Mouse (Mus musculus) MEL (cell line): Measurements from ENCODE around the gene Nsun2. TPM values are rescaled to one million over a fixed set of nuclear protein-coding genes. Genes with fewer than 3 reads are reported as not detected.

Source experiments
- DNase-seq: peaks from one replicate; pipeline ENCODE4 v3.0.0; 2011; ENCODE audit warnings: low read depth, low spot score
- H3K27ac ChIP-seq: 2 replicates; pipeline ENCODE4 v1.5.1; 2012; ENCODE audit warnings: low read depth, mild to moderate bottlenecking, control low read depth, low read length, moderate library complexity; ENCODE audit not compliant: control insufficient read depth
- H3K27me3 ChIP-seq, 2 experiments: fragments of 150-350 bp in 1 of 2; sonication (generic) in 1 of 2; 2 replicates each; pipeline ENCODE4 v1.6.1; 2012; ENCODE audit warnings: low read length in 2 of 2, mild to moderate bottlenecking in 2 of 2, improper control_type of control experiment in 1 of 2, moderate library complexity in 1 of 2; ENCODE audit not compliant: insufficient read depth in 2 of 2, control insufficient read depth in 1 of 2
- H3K36me3 ChIP-seq, 2 experiments: 2 replicates each; pipeline ENCODE4 v1.6.1; 2012 to 2014; ENCODE audit warnings: low read length in 2 of 2, improper control_type of control experiment in 1 of 2, inconsistent platforms in 1 of 2, mild to moderate bottlenecking in 1 of 2; ENCODE audit not compliant: insufficient read depth in 2 of 2, control insufficient read depth in 1 of 2
- H3K4me1 ChIP-seq, 2 experiments: fragments of 150-350 bp in 1 of 2; sonication (generic) in 1 of 2; 2 replicates each; pipeline ENCODE4 v1.6.1; 2012; ENCODE audit warnings: low read length in 2 of 2, improper control_type of control experiment in 1 of 2, mild to moderate bottlenecking in 1 of 2; ENCODE audit not compliant: insufficient read depth in 2 of 2, control insufficient read depth in 1 of 2
- H3K4me3 ChIP-seq, 2 experiments: fragments of 150-350 bp in 1 of 2; sonication (generic) in 1 of 2; 2 replicates each; pipeline ENCODE4 v1.5.1; 2012; ENCODE audit warnings: low read depth in 2 of 2, low read length in 2 of 2, mild to moderate bottlenecking in 2 of 2, moderate library complexity in 2 of 2, control low read depth in 1 of 2, improper control_type of control experiment in 1 of 2; ENCODE audit not compliant: control insufficient read depth in 1 of 2, insufficient read depth in 1 of 2
- H3K79me2 ChIP-seq: 2 replicates; pipeline ENCODE4 v1.6.1; 2012; ENCODE audit warnings: mild to moderate bottlenecking, low read length, moderate library complexity; ENCODE audit not compliant: control insufficient read depth, poor library complexity, insufficient read depth
- H3K9ac ChIP-seq: 2 replicates; pipeline ENCODE4 v1.6.1; 2012; ENCODE audit warnings: low read depth, mild to moderate bottlenecking, control low read depth, low read length, moderate library complexity; ENCODE audit not compliant: control insufficient read depth, poor library complexity, severe bottlenecking
- H3K9me3 ChIP-seq: fragments of 150-350 bp; sonication (generic); replicated peaks from 2 replicates; pipeline ENCODE4 v1.6.1; 2012; ENCODE audit warnings: mild to moderate bottlenecking, low read length, improper control_type of control experiment, moderate library complexity; ENCODE audit not compliant: insufficient read depth
- BHLHE40 ChIP-seq: IDR thresholded peaks from 2 replicates; pipeline ENCODE4 v1.6.1; 2012; ENCODE audit warnings: low read depth, mild to moderate bottlenecking, inconsistent platforms, low read length, improper control_type of control experiment, borderline replicate concordance
- CHD2 ChIP-seq: IDR thresholded peaks from 2 replicates; pipeline ENCODE4 v1.6.1; 2011; ENCODE audit warnings: low read length, improper control_type of control experiment
- GATA1 ChIP-seq: IDR thresholded peaks from 2 replicates; pipeline ENCODE4 v1.6.1; 2011; ENCODE audit warnings: low read depth, low read length, improper control_type of control experiment
- JUND ChIP-seq: IDR thresholded peaks from 2 replicates; pipeline ENCODE4 v1.6.1; 2011; ENCODE audit warnings: low read depth, mild to moderate bottlenecking, improper control_type of control experiment, low read length
- MAFK ChIP-seq: IDR thresholded peaks from 2 replicates; pipeline ENCODE4 v1.6.1; 2011; ENCODE audit warnings: low read depth, mild to moderate bottlenecking, low read length, improper control_type of control experiment, borderline replicate concordance
- MAZ ChIP-seq: IDR thresholded peaks from 2 replicates; pipeline ENCODE4 v1.6.1; 2012; ENCODE audit warnings: low read depth, mild to moderate bottlenecking, inconsistent platforms, low read length, improper control_type of control experiment
- MXI1 ChIP-seq: IDR thresholded peaks from 2 replicates; pipeline ENCODE4 v1.6.1; 2011; ENCODE audit warnings: mild to moderate bottlenecking, low read depth, low read length, improper control_type of control experiment
- MYB ChIP-seq: IDR thresholded peaks from 2 replicates; pipeline ENCODE4 v1.6.1; 2011; ENCODE audit warnings: mild to moderate bottlenecking, low read depth, low read length, improper control_type of control experiment
- MYC ChIP-seq: IDR thresholded peaks from 2 replicates; pipeline ENCODE4 v1.6.1; 2011; ENCODE audit warnings: low read depth, mild to moderate bottlenecking, low read length, improper control_type of control experiment, moderate library complexity
- POLR2A ChIP-seq, 2 experiments: IDR thresholded peaks; 2 replicates each; pipeline ENCODE4 v1.6.1; 2011 to 2012; ENCODE audit warnings: low read length in 2 of 2, mild to moderate bottlenecking in 2 of 2, control low read depth in 1 of 2, improper control_type of control experiment in 1 of 2, low read depth in 1 of 2, moderate library complexity in 1 of 2; ENCODE audit not compliant: control insufficient read depth in 1 of 2, insufficient read depth in 1 of 2, poor library complexity in 1 of 2
- POLR2AphosphoS2 ChIP-seq: IDR thresholded peaks from 2 replicates; pipeline ENCODE4 v1.6.1; 2011; ENCODE audit warnings: low read length, improper control_type of control experiment
- RAD21 ChIP-seq: IDR thresholded peaks from 2 replicates; pipeline ENCODE4 v1.6.1; 2011; ENCODE audit warnings: mild to moderate bottlenecking, low read depth, low read length, improper control_type of control experiment
- RCOR1 ChIP-seq: IDR thresholded peaks from 2 replicates; pipeline ENCODE4 v1.6.1; 2012; ENCODE audit warnings: low read depth, mild to moderate bottlenecking, inconsistent platforms, low read length, improper control_type of control experiment
- TBP ChIP-seq: IDR thresholded peaks from 2 replicates; pipeline ENCODE4 v1.8.0; 2011; ENCODE audit warnings: low read depth, low read length, improper control_type of control experiment
- TCF12 ChIP-seq: IDR thresholded peaks from 2 replicates; pipeline ENCODE4 v1.6.1; 2014; ENCODE audit warnings: low read depth, mild to moderate bottlenecking, inconsistent platforms, low read length, improper control_type of control experiment, moderate library complexity
- USF1 ChIP-seq: IDR thresholded peaks from 2 replicates; pipeline ENCODE4 v1.6.1; 2014; ENCODE audit warnings: low read depth, mild to moderate bottlenecking, inconsistent platforms, low read length, improper control_type of control experiment, moderate library complexity
- USF2 ChIP-seq, 2 experiments: IDR thresholded peaks; 2 replicates each; pipeline ENCODE4 v1.6.1; 2011 to 2012; ENCODE audit warnings: improper control_type of control experiment in 2 of 2, low read length in 2 of 2, borderline replicate concordance in 1 of 2, inconsistent platforms in 1 of 2, low read depth in 1 of 2, mild to moderate bottlenecking in 1 of 2; ENCODE audit not compliant: insufficient read depth in 1 of 2
- ZKSCAN1 ChIP-seq: IDR thresholded peaks from 2 replicates; pipeline ENCODE4 v1.6.1; 2012; ENCODE audit warnings: low read depth, mild to moderate bottlenecking, inconsistent platforms, low read length, improper control_type of control experiment, moderate library complexity
- polyA plus RNA-seq, 2 experiments: library from polyadenylated mRNA; stranded (reverse) in 1 of 2; unstranded in 1 of 2; fragments of >175 nt in 1 of 2; fragments of >200 nt in 1 of 2; gene quantifications; 2 replicates each; pipeline versions ENCODE4 v1.2.1 to v1.2.4; 2012; ENCODE audit warnings: low replicate concordance in 2 of 2, low read depth in 1 of 2; ENCODE audit not compliant: insufficient read length in 2 of 2, insufficient read depth in 1 of 2, missing spikeins in 1 of 2
- total RNA-seq: library from RNA; depleted of rRNA; stranded (reverse); fragments of 300-350 nt; gene quantifications from 2 replicates; pipeline ENCODE4 v1.2.3, GENCODE M21; 2012

Gene Nsun2
- total and polyA plus RNA-seq, 3 experiments: 277 to 303 (median 302) TPM

GRCm38 (mm10) chr13:69541209-69541608 lies 7.7 kb downstream of the Nsun2 start:
- TF ChIP-seq MXI1 (no peak), BHLHE40 (no peak), RCOR1 (no peak), GATA1 (no peak), JUND (no peak), CHD2 (no peak), RAD21 (no peak), POLR2AphosphoS2 (no peak), MAFK (no peak), MYC (no peak), TBP (no peak), USF1 (no peak)
- no peaks in the 10 kb centered on the region for H3K79me2 ChIP-seq
- DNase-seq: no peak
- H3K4me3 ChIP-seq: no peak overlapping the region
- no peaks in the 10 kb centered on the region for H3K27me3 ChIP-seq
- no peak overlapping the region for H3K9ac ChIP-seq
- H3K27ac ChIP-seq: no peak overlapping the region
- peaks cover 0 to 2% of the 10 kb centered on the region in 2 experiments; a peak in 1 of 4 replicates for H3K36me3 ChIP-seq
- H3K9me3 ChIP-seq: no peaks in the 10 kb centered on the region
- H3K4me1 ChIP-seq: peaks cover 0 to 8% of the 10 kb centered on the region in 2 experiments; a peak in 2 of 4 replicates

DNA sequence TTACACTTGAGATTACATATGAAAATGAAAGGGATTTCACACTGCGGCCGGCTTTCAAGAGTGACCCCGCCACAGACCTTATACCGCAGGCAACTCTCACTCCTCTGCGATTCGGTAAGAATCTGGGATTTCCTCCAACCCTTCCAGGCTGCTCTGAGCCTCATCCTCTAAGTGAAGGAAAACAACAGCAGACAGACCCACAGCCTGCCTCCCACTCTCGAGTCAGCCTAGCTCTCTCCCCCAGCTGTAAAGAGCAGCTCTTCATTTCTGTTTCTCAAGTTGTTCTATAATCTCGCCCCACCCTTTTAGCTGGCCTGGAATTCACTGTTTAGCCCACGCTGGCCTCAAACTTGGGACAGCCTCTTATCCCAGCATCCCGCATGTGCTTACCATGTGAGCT lies 8.2 kb downstream of the Nsun2 start:
- TF ChIP-seq MYB (no peak), JUND (no peak), RCOR1 (no peak), USF2 (IDR thresholded peaks at IDR 0.05; ENCODE audit: borderline replicate concordance in 1 of 2, insufficient read depth in 1 of 2, low read depth in 1 of 2, low read length in 2 of 2) (no peak), ZKSCAN1 (no peak), TCF12 (no peak), MAZ (no peak), POLR2A (IDR thresholded peaks at IDR 0.05; ENCODE audit: control insufficient read depth in 1 of 2, insufficient read depth in 1 of 2, low read depth in 1 of 2, low read length in 2 of 2, poor library complexity in 1 of 2) (no peak), CHD2 (no peak)
- H3K4me1 ChIP-seq: peaks cover 0 to 7% of the 10 kb centered on the region in 2 experiments; a peak in 2 of 4 replicates

More for the DNA sequence above, 8.2 kb downstream of the Nsun2 start:
- H3K4me3 ChIP-seq: no peak overlapping the region
- H3K9ac ChIP-seq: no peak overlapping the region
- no peak for DNase-seq
- peaks cover 0 to 2% of the 10 kb centered on the region in 2 experiments; a peak in 1 of 4 replicates for H3K36me3 ChIP-seq
- no peaks in the 10 kb centered on the region for H3K27me3 ChIP-seq
- H3K27ac ChIP-seq: no peak overlapping the region
- no peaks in the 10 kb centered on the region for H3K79me2 ChIP-seq
- no peaks in the 10 kb centered on the region for H3K9me3 ChIP-seq
